Mouse (Mus musculus) neural tube, embryonic 10.5 days (tissue): ENCODE data around the gene Chmp6.

Source experiments
- DNase-seq: peaks from one replicate; pipeline ENCODE4 v3.0.0-alpha.2; 2017; ENCODE audit warnings: low spot score; ENCODE audit errors: extremely low spot score

Chmp6 gene

GRCm38 (mm10) chr11:119937216-119937615 is 24.0 kb downstream of the Chmp6 start:
- no peak for DNase-seq

- no peak for DNase-seq
Measured at GRCm38 (mm10) chr11:119937772-119938502, 24.7 kb downstream of the Chmp6 start.

GRCm38 (mm10) chr11:119939073-119939710 is 26.0 kb downstream of the Chmp6 start:
- DNase-seq: no peak

GRCm38 (mm10) chr11:119939711-119940106 is 26.5 kb downstream of the Chmp6 start:
- DNase-seq: no peak

- DNase-seq: no peak
Measured at GRCm38 (mm10) chr11:119940142-119940541, 26.9 kb downstream of the Chmp6 start.

- no peak for DNase-seq
Measured at GRCm38 (mm10) chr11:119941794-119942193, 28.6 kb downstream of the Chmp6 start.

- peak; percentile 82 for DNase-seq
Measured at GRCm38 (mm10) chr11:119942201-119942726, 29.0 kb downstream of the Chmp6 start.

- DNase-seq: peak; percentile 99
Measured at GRCm38 (mm10) chr11:119942727-119943427, 29.6 kb downstream of the Chmp6 start, which contains the start of gene Baiap2. Gene Baiap2 (plus strand): TSS chr11:119942763.

- no peak for DNase-seq
Measured at GRCm38 (mm10) chr11:119943428-119943988, 30.3 kb downstream of the Chmp6 start.

GRCm38 (mm10) chr11:119945343-119945742 is 32.1 kb downstream of the Chmp6 start:
- DNase-seq: no peak

- no peak for DNase-seq
Measured at GRCm38 (mm10) chr11:119947426-119947825, 34.2 kb downstream of the Chmp6 start.

GRCm38 (mm10) chr11:119947897-119948296 is 34.7 kb downstream of the Chmp6 start:
- DNase-seq: no peak

GRCm38 (mm10) chr11:119948305-119948704 is 35.1 kb downstream of the Chmp6 start:
- DNase-seq: no peak

- DNase-seq: no peak
Measured at GRCm38 (mm10) chr11:119948803-119949202, 35.6 kb downstream of the Chmp6 start.

- no peak for DNase-seq
Measured at GRCm38 (mm10) chr11:119950535-119950934, 37.3 kb downstream of the Chmp6 start.

GRCm38 (mm10) chr11:119951326-119951725 is 38.1 kb downstream of the Chmp6 start:
- no peak for DNase-seq

- no peak for DNase-seq
Measured at GRCm38 (mm10) chr11:119952429-119953224, 39.4 kb downstream of the Chmp6 start.

GRCm38 (mm10) chr11:119954233-119954632 is 41.0 kb downstream of the Chmp6 start:
- no peak for DNase-seq

- DNase-seq: no peak
Measured at GRCm38 (mm10) chr11:119954749-119955337, 41.6 kb downstream of the Chmp6 start.

- DNase-seq: no peak
Measured at GRCm38 (mm10) chr11:119955432-119955831, 42.2 kb downstream of the Chmp6 start.
